In the genomic region with DNA sequence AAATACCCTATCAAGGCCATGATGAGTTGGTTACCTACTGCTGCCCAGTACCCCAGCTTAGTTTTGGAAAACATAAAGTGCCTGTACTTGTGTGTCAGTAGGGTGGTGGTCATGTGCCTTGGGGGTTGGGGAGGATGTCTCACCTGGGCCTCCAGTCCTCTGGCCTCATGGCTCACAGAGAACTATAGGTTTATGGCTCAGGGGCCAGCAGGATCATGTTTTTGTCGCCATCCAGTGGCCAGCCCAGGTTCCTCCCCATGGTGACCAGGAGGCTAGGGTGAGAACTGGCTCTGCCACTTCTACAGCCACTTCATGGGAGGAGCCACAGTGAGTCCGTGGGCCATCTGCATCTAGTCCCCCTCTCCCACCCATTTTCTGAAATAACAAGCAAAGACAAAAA, we compare ENCODE assay signal across 8 mouse cellular contexts. TPM values are rescaled to one million over a fixed set of nuclear protein-coding genes. Genes with fewer than 3 reads are reported as not detected.
DNase-seq lines count a peak whose midpoint lies in the region; ATAC-seq and TF ChIP-seq lines count a peak whose summit lies in the region.

No protein-coding gene starts in this region.

- DNase-seq in heart, adult 18-20 months = peak; percentile 63 to 81
- peak; percentile 27 for DNase-seq in adrenal gland, adult 8-10 months
- DNase-seq in induced T-regulatory cell, adult 2 months (ENCODE audit: low read depth) = peak; percentile 27
- DNase-seq in limb, embryonic 14.5 days (ENCODE audit: low spot score) = peak; percentile 39
- DNase-seq in thymus, postnatal 14 days = peak; percentile 52

- ATAC-seq in heart, embryonic 11.5 days (replicated peaks; ENCODE audit: insufficient number of reproducible peaks, low FRiP score, low TSS enrichment) = no peak; the same call in 1 of the 2 replicates
- peak; percentile 79 for ATAC-seq in erythroblast, adult 5-6 weeks (replicated peaks; ENCODE audit: low FRiP score, poor library complexity, severe bottlenecking)
- no peak for ATAC-seq in limb, embryonic 14.5 days (ENCODE audit: low FRiP score, low read depth)
- 0 out of 2 replicates have a peak, but pooled peaks have one; percentile 57 for ATAC-seq in midbrain, embryonic 15.5 days (replicated peaks)

- H3K9ac ChIP-seq in heart, embryonic 11.5 days (ENCODE audit: low read depth, low read length) = no peak overlapping the region
- no peak overlapping the region for H3K9ac ChIP-seq in limb, embryonic 14.5 days (ENCODE audit: low read depth, low read length, severe bottlenecking)
- H3K9ac ChIP-seq in midbrain, embryonic 15.5 days = no peak overlapping the region

- no peak for TF ChIP-seq POLR2A in limb, embryonic 14.5 days (IDR thresholded peaks at IDR 0.05; ENCODE audit: borderline replicate concordance, extremely low read depth, insufficient read depth, insufficient read length)

- 15% methylated on average over 2 of the region's 2 CpGs for WGBS in heart, embryonic 11.5 days (ENCODE audit: insufficient replicate concordance)
- WGBS in limb, embryonic 14.5 days = 14% methylated on average over 2 of the region's 2 CpGs
- WGBS in midbrain, embryonic 15.5 days = 26% methylated on average over 2 of the region's 2 CpGs

- H3K4me2 ChIP-seq in heart, embryonic 11.5 days = no peak overlapping the region
- no peak overlapping the region for H3K4me2 ChIP-seq in limb, embryonic 14.5 days (replicated peaks; ENCODE audit: low read depth, low read length, severe bottlenecking)
- no peak overlapping the region for H3K4me2 ChIP-seq in midbrain, embryonic 15.5 days

- no peak overlapping the region for H3K4me3 ChIP-seq in heart, embryonic 11.5 days (ENCODE audit: low read depth, low read length)
- H3K4me3 ChIP-seq in limb, embryonic 14.5 days (replicated peaks; ENCODE audit: low read length) = no peak overlapping the region
- H3K4me3 ChIP-seq in midbrain, embryonic 15.5 days = no peak overlapping the region

- no peak overlapping the region for H3K27ac ChIP-seq in heart, embryonic 11.5 days (ENCODE audit: low read depth, low read length)
- H3K27ac ChIP-seq in limb, embryonic 14.5 days (replicated peaks; ENCODE audit: low read depth, low read length) = no peak overlapping the region
- no peak overlapping the region for H3K27ac ChIP-seq in midbrain, embryonic 15.5 days

- peaks cover 30% of the 10 kb centered on the region for H3K36me3 ChIP-seq in heart, embryonic 11.5 days (ENCODE audit: control insufficient read depth, insufficient read depth, low read length)
- H3K36me3 ChIP-seq in limb, embryonic 14.5 days (ENCODE audit: control insufficient read depth, insufficient read depth, low read length) = peaks cover 72% of the 10 kb centered on the region
- H3K36me3 ChIP-seq in midbrain, embryonic 15.5 days (replicated peaks) = peaks cover 34% of the 10 kb centered on the region; the same call in 1 of the 2 replicates

- peaks cover 17% of the 10 kb centered on the region for H3K4me1 ChIP-seq in heart, embryonic 11.5 days (ENCODE audit: control insufficient read depth, insufficient read depth, low read length)
- no peaks in the 10 kb centered on the region for H3K4me1 ChIP-seq in limb, embryonic 14.5 days (ENCODE audit: control insufficient read depth, insufficient read depth, low read length)
- H3K4me1 ChIP-seq in midbrain, embryonic 15.5 days = no peaks in the 10 kb centered on the region

- no peaks in the 10 kb centered on the region for H3K9me3 ChIP-seq in heart, embryonic 11.5 days (replicated peaks; ENCODE audit: control insufficient read depth, low read length)
- H3K9me3 ChIP-seq in limb, embryonic 14.5 days (ENCODE audit: control insufficient read depth, low read length) = no peaks in the 10 kb centered on the region
- no peaks in the 10 kb centered on the region for H3K9me3 ChIP-seq in midbrain, embryonic 15.5 days

- no peaks in the 10 kb centered on the region for H3K27me3 ChIP-seq in heart, embryonic 11.5 days (ENCODE audit: control insufficient read depth, insufficient read depth, low read length)
- H3K27me3 ChIP-seq in limb, embryonic 14.5 days (ENCODE audit: control insufficient read depth, insufficient read depth, low read length) = no peaks in the 10 kb centered on the region
- no peaks in the 10 kb centered on the region for H3K27me3 ChIP-seq in midbrain, embryonic 15.5 days (replicated peaks)

RNA-seq across cellular contexts. Expression of a gene that starts 16.3 kb away (rescaled TPM):
- total RNA-seq in heart, adult 18-20 months (2021) = under 1 TPM; 0.20 to 0.64 TPM
- 0.23 and 0.66 TPM in 2 replicates for polyA plus RNA-seq in heart, embryonic 11.5 days (2014; fragmentation: Nextera tagmentation; extraction: Ambion mirVana)
- 1 to 10 TPM in 1 of 4 experiments, under 1 TPM in 3; 0.30 to 1.7 (median 0.72) TPM for total RNA-seq in adrenal gland, adult 8-10 months (2022)
- total RNA-seq in erythroblast, adult 5-6 weeks (2015; ENCODE audit: low replicate concordance) = not detected in 2 replicates
- not detected in 2 replicates for total RNA-seq in erythroblast, adult 5-6 weeks (2017; ENCODE audit: low replicate concordance)
- 2.8 and 4.0 TPM in 2 replicates for polyA plus RNA-seq in limb, embryonic 14.5 days (2012; rRNA removed)
- 0.28 and 0.43 TPM in 2 replicates for polyA plus RNA-seq in limb, embryonic 14.5 days (2014; fragmentation: Nextera tagmentation; extraction: Ambion mirVana)
- 0.49 and 0.67 TPM in 2 replicates for polyA plus RNA-seq in midbrain, embryonic 15.5 days (2015; fragmentation: Nextera tagmentation; extraction: Ambion mirVana)

RNA-seq across cellular contexts. Expression of a gene that starts 31.6 kb away (rescaled TPM):
- 10 to 100 TPM; 33.2 to 35.2 TPM for total RNA-seq in heart, adult 18-20 months (2021)
- 2.8 and 3.3 TPM in 2 replicates for polyA plus RNA-seq in heart, embryonic 11.5 days (2014; fragmentation: Nextera tagmentation; extraction: Ambion mirVana)
- total RNA-seq in adrenal gland, adult 8-10 months (2022) = 10 to 100 TPM in 2 of 4 experiments, 1 to 10 TPM in 2; 4.5 to 25.5 (median 15.6) TPM
- total RNA-seq in erythroblast, adult 5-6 weeks (2015; ENCODE audit: low replicate concordance) = not detected in 2 replicates
- total RNA-seq in erythroblast, adult 5-6 weeks (2017; ENCODE audit: low replicate concordance) = not detected in 2 replicates
- polyA plus RNA-seq in limb, embryonic 14.5 days (2012; rRNA removed) = 11.0 and 13.0 TPM in 2 replicates
- polyA plus RNA-seq in limb, embryonic 14.5 days (2014; fragmentation: Nextera tagmentation; extraction: Ambion mirVana) = 4.7 and 5.0 TPM in 2 replicates
- 7.9 and 9.3 TPM in 2 replicates for polyA plus RNA-seq in midbrain, embryonic 15.5 days (2015; fragmentation: Nextera tagmentation; extraction: Ambion mirVana)

Comparison
In these comparisons a context has a peak if more than half of its experiments do, and no peak if none do; other contexts are left out.
1. ATAC-seq: peak in erythroblast, adult 5-6 weeks (single experiment) and midbrain, embryonic 15.5 days (single experiment); none in heart, embryonic 11.5 days (single experiment) and limb, embryonic 14.5 days (single experiment).
2. RNA of a gene that starts 31.6 kb away (total RNA-seq): 33.2 to 35.2 TPM in heart, adult 18-20 months and 4.5 to 25.5 TPM in adrenal gland, adult 8-10 months; not detected in erythroblast, adult 5-6 weeks; every median in the first group is over 4 times any median in the second.
3. Peak in every context shown above with its lines, with median percentiles within 50 percentile points of each other: DNase-seq.